In genomic region chr13:49341831-49342722, GRCm38 (mm10) we compare ENCODE assay signal across 8 mouse cellular contexts. TPM values are rescaled to one million over a fixed set of nuclear protein-coding genes. Genes with fewer than 3 reads are reported as not detected.
A peak's percentile ranks its signal among the peaks of the same experiment; 100 is the strongest.
DNase-seq lines count a peak whose midpoint lies in the region; ATAC-seq lines count a peak whose summit lies in the region.

No protein-coding gene starts in this region.

- 0 out of 2 replicates have a peak, but pooled peaks have one; percentile 2 for ATAC-seq in granulocyte monocyte progenitor cell, adult 5-6 weeks (replicated peaks; ENCODE audit: poor library complexity, severe bottlenecking)
- peak; percentile 6 for ATAC-seq in liver, embryonic 13.5 days (ENCODE audit: low read depth)
- ATAC-seq in stomach, embryonic 14.5 days (ENCODE audit: insufficient number of reproducible peaks, insufficient read depth, low FRiP score, low read depth) = peak; percentile 0; the same call in 1 of the 2 replicates

- DNase-seq in heart, adult 11 months = peak; percentile 95
- no peak for DNase-seq in heart, postnatal 4 days
- DNase-seq in MN1 (ENCODE audit: low spot score) = peak; percentile 29
- DNase-seq in liver, embryonic 13.5 days = no peak
- no peak for DNase-seq in layer of hippocampus, adult 8-10 months (ENCODE audit: low spot score in 2 of 2)
- DNase-seq in left cerebral cortex, adult 11 months (ENCODE audit: low spot score) = no peak

- H3K9me3 ChIP-seq in liver, embryonic 13.5 days (replicated peaks) = no peaks in the 10 kb centered on the region
- H3K9me3 ChIP-seq in stomach, embryonic 14.5 days (ENCODE audit: control insufficient read depth, low read depth, low read length) = no peaks in the 10 kb centered on the region

- peak overlapping the region; percentile 75 for H3K27ac ChIP-seq in liver, embryonic 13.5 days
- H3K27ac ChIP-seq in stomach, embryonic 14.5 days (ENCODE audit: low read length) = 0 out of 2 replicates have a peak overlapping the region, but pooled peaks have one; percentile 23

- H3K4me2 ChIP-seq in liver, embryonic 13.5 days = peak overlapping the region; percentile 96
- H3K4me2 ChIP-seq in stomach, embryonic 14.5 days (replicated peaks; ENCODE audit: low read depth, low read length) = peak overlapping the region; percentile 97

- no peaks in the 10 kb centered on the region for H3K27me3 ChIP-seq in liver, embryonic 13.5 days
- H3K27me3 ChIP-seq in stomach, embryonic 14.5 days (ENCODE audit: control insufficient read depth, insufficient read depth, low read length) = no peaks in the 10 kb centered on the region

- 10% methylated on average over 25 of the region's 25 CpGs for WGBS in liver, embryonic 13.5 days (ENCODE audit: insufficient replicate concordance)
- 7% methylated on average over 25 of the region's 25 CpGs for WGBS in stomach, embryonic 14.5 days

- H3K9ac ChIP-seq in liver, embryonic 13.5 days = peak overlapping the region; percentile 96
- H3K9ac ChIP-seq in stomach, embryonic 14.5 days (replicated peaks; ENCODE audit: low read depth, low read length) = peak overlapping the region; percentile 90

- H3K4me1 ChIP-seq in liver, embryonic 13.5 days (replicated peaks) = peaks cover 71% of the 10 kb centered on the region
- H3K4me1 ChIP-seq in stomach, embryonic 14.5 days (ENCODE audit: control insufficient read depth, insufficient read depth, low read length) = peaks cover 25% of the 10 kb centered on the region

- H3K36me3 ChIP-seq in liver, embryonic 13.5 days = no peaks in the 10 kb centered on the region; the same call in 1 of the 2 replicates
- no peaks in the 10 kb centered on the region for H3K36me3 ChIP-seq in stomach, embryonic 14.5 days (ENCODE audit: control insufficient read depth, insufficient read depth, low read length)

- peak overlapping the region; percentile 89 for H3K4me3 ChIP-seq in liver, embryonic 13.5 days (replicated peaks)
- peak overlapping the region; percentile 83 for H3K4me3 ChIP-seq in stomach, embryonic 14.5 days (ENCODE audit: low read depth, low read length)

RNA-seq across cellular contexts. Expression of gene Bicd2, which starts 0.7 kb away (rescaled TPM):
- total RNA-seq in heart, postnatal 4 days (2021) = 10 to 100 TPM; 80.9 to 84.3 TPM
- 13.8 and 13.9 TPM in 2 replicates for total RNA-seq in granulocyte monocyte progenitor cell, adult 5-6 weeks (2014; fragmentation: Nextera tagmentation)
- total RNA-seq in granulocyte monocyte progenitor cell, adult 5-6 weeks (2017) = 20.6 and 22.8 TPM in 2 replicates
- 9.0 and 10.5 TPM in 2 replicates for polyA plus RNA-seq in liver, embryonic 13.5 days (2015; fragmentation: Nextera tagmentation; extraction: Ambion mirVana)
- 24.2 and 26.0 TPM in 2 replicates for polyA plus RNA-seq in stomach, embryonic 14.5 days (2014; fragmentation: Nextera tagmentation; extraction: Ambion mirVana)
- 10 to 100 TPM; 46.0 to 58.0 (median 50.2) TPM for total RNA-seq in layer of hippocampus, adult 8-10 months (2022)

RNA-seq across cellular contexts. Expression of gene Fgd3, which starts 22.0 kb away (rescaled TPM):
- under 1 TPM; 0.27 to 0.55 TPM for total RNA-seq in heart, postnatal 4 days (2021)
- total RNA-seq in granulocyte monocyte progenitor cell, adult 5-6 weeks (2014; fragmentation: Nextera tagmentation) = 6.6 and 7.0 TPM in 2 replicates
- 6.2 and 8.9 TPM in 2 replicates for total RNA-seq in granulocyte monocyte progenitor cell, adult 5-6 weeks (2017)
- 0.37 and 0.39 TPM in 2 replicates for polyA plus RNA-seq in liver, embryonic 13.5 days (2015; fragmentation: Nextera tagmentation; extraction: Ambion mirVana)
- 0.51 and 0.56 TPM in 2 replicates for polyA plus RNA-seq in stomach, embryonic 14.5 days (2014; fragmentation: Nextera tagmentation; extraction: Ambion mirVana)
- 10 to 100 TPM in 1 of 4 experiments, 1 to 10 TPM in 3; 6.2 to 10.8 (median 8.6) TPM for total RNA-seq in layer of hippocampus, adult 8-10 months (2022)

Comparison
In these comparisons a context has a peak if more than half of its experiments do, and no peak if none do; other contexts are left out.
1. DNase-seq: peak in heart, adult 11 months (single experiment) and MN1 (single experiment); none in heart, postnatal 4 days (single experiment), liver, embryonic 13.5 days (single experiment), layer of hippocampus, adult 8-10 months (0 of 2) and left cerebral cortex, adult 11 months (single experiment).
2. RNA of gene Fgd3, which starts 22.0 kb away (total RNA-seq): 6.2 to 10.8 TPM in layer of hippocampus, adult 8-10 months and 6.2 to 8.9 TPM in granulocyte monocyte progenitor cell, adult 5-6 weeks; 0.27 to 0.55 TPM in heart, postnatal 4 days; every median in the first group is over 4 times any median in the second.
3. Peak in every context shown above with its lines, with median percentiles within 50 percentile points of each other: ATAC-seq.